Mouse (Mus musculus) brain, embryonic 14.5 days (tissue): Measurements from ENCODE around the gene Etl4.

Experiments used
- CTCF ChIP-seq: fragments of 200-500 bp; IDR thresholded peaks from 2 replicates; pipeline ENCODE4 v1.5.1; 2012; ENCODE audit warnings: inconsistent platforms, mild to moderate bottlenecking, moderate library complexity, borderline replicate concordance; ENCODE audit not compliant: insufficient read depth, insufficient read length; ENCODE audit errors: extremely low read depth
- POLR2A ChIP-seq: fragments of 200-500 bp; IDR thresholded peaks from 2 replicates; pipeline ENCODE4 v1.6.1; 2012; ENCODE audit warnings: mild to moderate bottlenecking, inconsistent platforms, borderline replicate concordance; ENCODE audit not compliant: poor library complexity, insufficient read depth, insufficient read length, severe bottlenecking; ENCODE audit errors: extremely low read depth

DNA sequence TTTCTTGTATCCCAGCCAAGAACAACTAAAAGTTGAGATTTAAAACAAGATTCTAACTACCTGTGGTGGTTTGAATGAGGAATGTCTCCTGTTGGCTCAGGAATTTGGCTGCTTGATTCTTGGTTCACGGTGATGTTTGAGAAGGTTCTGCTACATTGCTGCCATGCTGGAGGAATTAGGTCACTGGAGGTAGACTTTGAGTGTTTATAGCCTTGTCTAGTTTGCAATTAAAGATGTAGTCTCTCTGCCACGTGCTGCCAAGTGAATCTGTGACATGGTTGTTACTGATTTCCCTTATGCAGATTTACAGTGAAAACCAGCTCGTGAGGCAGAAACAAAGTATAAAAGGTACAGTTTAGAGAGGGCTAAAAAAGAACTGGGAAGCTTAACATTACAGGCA, 491.0 kb downstream of the Etl4 start:
- TF ChIP-seq POLR2A (no peak), CTCF (no peak)
